Mouse (Mus musculus): ENCODE data around the gene Rap1a. TPM values are rescaled to one million over a fixed set of nuclear protein-coding genes. Genes with fewer than 3 reads are reported as not detected.

The Rap1a gene
- 122 and 125 TPM in 2 replicates for polyA plus RNA-seq (2015; fragmentation: Nextera tagmentation; extraction: Ambion mirVana)

GRCm38 (mm10) chr3:105801191-105802166, at the start of gene Rap1a:
TSS of gene Rap1a (minus strand) at chr3:105801336.
- H3K4me2 ChIP-seq, result peak within 1 kb of the TSS; percentile 78
- H3K4me1 ChIP-seq, result peaks cover 27% of the 10 kb centered on the region
- H3K4me3 ChIP-seq, result peak within 1 kb of the TSS; percentile 91
- H3K9ac ChIP-seq, result peak within 1 kb of the TSS; percentile 82
- no peaks in the 10 kb centered on the region for H3K36me3 ChIP-seq
- no peaks in the 10 kb centered on the region for H3K27me3 ChIP-seq
- no peaks in the 10 kb centered on the region for H3K9me3 ChIP-seq
- H3K27ac ChIP-seq, result peak within 1 kb of the TSS; percentile 88
- WGBS, result 20% methylated on average over 38 of the region's 50 CpGs
- peak; percentile 93 for ATAC-seq (ENCODE audit: borderline replicate concordance, extremely low read depth, low FRiP score, low TSS enrichment)

GRCm38 (mm10) chr3:105846294-105847069, 45.3 kb upstream of the Rap1a start:
- no peak for ATAC-seq (ENCODE audit: borderline replicate concordance, extremely low read depth, low FRiP score, low TSS enrichment)
- Histone ChIP-seq H3K27me3 (no peaks in the 10 kb centered on the region), H3K4me1 (peaks cover 7% of the 10 kb centered on the region; the same call in 1 of the 2 replicates), H3K9ac (no peak overlapping the region), H3K9me3 (no peaks in the 10 kb centered on the region), H3K4me3 (no peak overlapping the region), H3K4me2 (peak overlapping the region; percentile 21; the same call in 1 of the 2 replicates), H3K36me3 (no peaks in the 10 kb centered on the region), H3K27ac (peak overlapping the region; percentile 62)
- WGBS, result 28% methylated on average over 7 of the region's 7 CpGs

GRCm38 (mm10) chr3:105839836-105840235, 38.7 kb upstream of the Rap1a start:
- Histone ChIP-seq H3K36me3 (no peaks in the 10 kb centered on the region), H3K27ac (no peak overlapping the region), H3K4me1 (no peaks in the 10 kb centered on the region), H3K9me3 (no peaks in the 10 kb centered on the region), H3K4me2 (no peak overlapping the region), H3K27me3 (no peaks in the 10 kb centered on the region), H3K9ac (no peak overlapping the region), H3K4me3 (no peak overlapping the region)
- WGBS, result 75% methylated on average over 4 of the region's 4 CpGs
- no peak for ATAC-seq (ENCODE audit: borderline replicate concordance, extremely low read depth, low FRiP score, low TSS enrichment)

GRCm38 (mm10) chr3:105838655-105839054, 37.5 kb upstream of the Rap1a start:
- Histone ChIP-seq H3K36me3 (no peaks in the 10 kb centered on the region), H3K4me3 (no peak overlapping the region), H3K4me2 (no peak overlapping the region), H3K9ac (no peak overlapping the region), H3K27ac (no peak overlapping the region), H3K27me3 (no peaks in the 10 kb centered on the region), H3K4me1 (no peaks in the 10 kb centered on the region), H3K9me3 (no peaks in the 10 kb centered on the region)
- 63% methylated on average over 3 of the region's 3 CpGs for WGBS
- no peak for ATAC-seq (ENCODE audit: borderline replicate concordance, extremely low read depth, low FRiP score, low TSS enrichment)

GRCm38 (mm10) chr3:105836883-105837282, 35.7 kb upstream of the Rap1a start:
- Histone ChIP-seq H3K27me3 (no peaks in the 10 kb centered on the region), H3K9ac (no peak overlapping the region), H3K9me3 (no peaks in the 10 kb centered on the region), H3K4me1 (no peaks in the 10 kb centered on the region), H3K4me2 (no peak overlapping the region), H3K4me3 (no peak overlapping the region), H3K36me3 (no peaks in the 10 kb centered on the region), H3K27ac (no peak overlapping the region)
- ATAC-seq (ENCODE audit: borderline replicate concordance, extremely low read depth, low FRiP score, low TSS enrichment), result no peak
- 81% methylated on average over 3 of the region's 3 CpGs for WGBS

GRCm38 (mm10) chr3:105835875-105836274, 34.7 kb upstream of the Rap1a start:
- H3K27ac ChIP-seq, result no peak overlapping the region
- no peak for ATAC-seq (ENCODE audit: borderline replicate concordance, extremely low read depth, low FRiP score, low TSS enrichment)
- no peaks in the 10 kb centered on the region for H3K4me1 ChIP-seq
- H3K4me2 ChIP-seq, result no peak overlapping the region
- H3K4me3 ChIP-seq, result no peak overlapping the region
- no peaks in the 10 kb centered on the region for H3K27me3 ChIP-seq
- no peaks in the 10 kb centered on the region for H3K36me3 ChIP-seq
- no peak overlapping the region for H3K9ac ChIP-seq
- 51% methylated on average over 3 of the region's 3 CpGs for WGBS
- no peaks in the 10 kb centered on the region for H3K9me3 ChIP-seq

GRCm38 (mm10) chr3:105831584-105831983, 30.4 kb upstream of the Rap1a start:
- 92% methylated on average over 3 of the region's 3 CpGs for WGBS
- Histone ChIP-seq H3K4me2 (no peak overlapping the region), H3K9ac (no peak overlapping the region), H3K9me3 (no peaks in the 10 kb centered on the region), H3K4me3 (no peak overlapping the region), H3K27ac (no peak overlapping the region), H3K4me1 (no peaks in the 10 kb centered on the region), H3K36me3 (no peaks in the 10 kb centered on the region), H3K27me3 (no peaks in the 10 kb centered on the region)
- no peak for ATAC-seq (ENCODE audit: borderline replicate concordance, extremely low read depth, low FRiP score, low TSS enrichment)

- no peak overlapping the region for H3K4me2 ChIP-seq
- no peaks in the 10 kb centered on the region for H3K27me3 ChIP-seq
- H3K27ac ChIP-seq, result 0 out of 2 replicates have a peak overlapping the region, but pooled peaks have one; percentile 47
- H3K4me3 ChIP-seq, result no peak overlapping the region
- no peak overlapping the region for H3K9ac ChIP-seq
- no peak for ATAC-seq (ENCODE audit: borderline replicate concordance, extremely low read depth, low FRiP score, low TSS enrichment)
- H3K36me3 ChIP-seq, result no peaks in the 10 kb centered on the region
- H3K9me3 ChIP-seq, result no peaks in the 10 kb centered on the region
- H3K4me1 ChIP-seq, result 0 out of 2 replicates have a peak, but pooled peaks cover 4% of the 10 kb centered on the region
- WGBS, result 51% methylated on average over 7 of the region's 7 CpGs
Measured at GRCm38 (mm10) chr3:105825501-105826161, 24.5 kb upstream of the Rap1a start.

- Histone ChIP-seq H3K4me2 (no peak overlapping the region), H3K9me3 (no peaks in the 10 kb centered on the region), H3K27me3 (no peaks in the 10 kb centered on the region), H3K9ac (no peak overlapping the region), H3K4me1 (0 out of 2 replicates have a peak, but pooled peaks cover 4% of the 10 kb centered on the region), H3K36me3 (no peaks in the 10 kb centered on the region), H3K4me3 (no peak overlapping the region), H3K27ac (no peak overlapping the region)
- ATAC-seq (ENCODE audit: borderline replicate concordance, extremely low read depth, low FRiP score, low TSS enrichment), result no peak
- 47% methylated on average over 2 of the region's 2 CpGs for WGBS
Measured at GRCm38 (mm10) chr3:105824704-105825103, 23.6 kb upstream of the Rap1a start.

- H3K9ac ChIP-seq, result no peak overlapping the region
- no peak overlapping the region for H3K4me3 ChIP-seq
- no peaks in the 10 kb centered on the region for H3K27me3 ChIP-seq
- WGBS, result 43% methylated on average over 5 of the region's 5 CpGs
- no peaks in the 10 kb centered on the region for H3K9me3 ChIP-seq
- no peaks in the 10 kb centered on the region for H3K36me3 ChIP-seq
- ATAC-seq (ENCODE audit: borderline replicate concordance, extremely low read depth, low FRiP score, low TSS enrichment), result no peak
- H3K4me1 ChIP-seq, result 0 out of 2 replicates have a peak, but pooled peaks cover 4% of the 10 kb centered on the region
- H3K27ac ChIP-seq, result no peak overlapping the region
- no peak overlapping the region for H3K4me2 ChIP-seq
Measured at GRCm38 (mm10) chr3:105824103-105824502, 23.0 kb upstream of the Rap1a start.

- Histone ChIP-seq H3K9ac (no peak overlapping the region), H3K4me3 (no peak overlapping the region), H3K36me3 (no peaks in the 10 kb centered on the region), H3K4me1 (0 out of 2 replicates have a peak, but pooled peaks cover 9% of the 10 kb centered on the region), H3K4me2 (no peak overlapping the region), H3K27me3 (no peaks in the 10 kb centered on the region), H3K27ac (no peak overlapping the region), H3K9me3 (no peaks in the 10 kb centered on the region)
- no peak for ATAC-seq (ENCODE audit: borderline replicate concordance, extremely low read depth, low FRiP score, low TSS enrichment)
Measured at GRCm38 (mm10) chr3:105823609-105824008, 22.5 kb upstream of the Rap1a start.

Measured in lung, embryonic 15.5 days (tissue).